Mouse (Mus musculus): ENCODE results near the gene Bcl6b.

GRCm38 (mm10) chr11:70214191-70214855, 15.3 kb downstream of the Bcl6b start:
- TF ChIP-seq CTCF (IDR thresholded peaks at IDR 0.05; ENCODE audit: borderline replicate concordance, control insufficient read depth, extremely low read depth, insufficient read depth, low read length, poor library complexity) (no peak), POLR2A (IDR thresholded peaks at IDR 0.05; ENCODE audit: control insufficient read depth, extremely low read depth, insufficient read depth, low read length, poor library complexity) (no peak)

Data from thymus, adult 2 months (tissue).